Mouse (Mus musculus) kidney, postnatal 0 days (tissue): ENCODE measurements at regions not wholly inside any gene's neighbourhood (a gene's known extent, or its start where the extent isn't known, plus 50 kb on each side); places are given as distances from the start of the nearest gene placed in this dataset.

Experiments
- ATAC-seq: fragments of 200-750 bp; cut with Nextera tagmentation; replicated peaks from 2 replicates; pipeline ENCODE4 v1.8.0; 2017; ENCODE audit warnings: low read depth, moderate number of reproducible peaks, moderate TSS enrichment, moderate library complexity; ENCODE audit not compliant: low FRiP score
- DNase-seq: peaks from one replicate; pipeline ENCODE4 v3.0.0-alpha.2; 2016; ENCODE audit warnings: low spot score
- H3K27ac ChIP-seq: fragments of 300-500 bp; sonication (generic); 2 replicates; pipeline ENCODE4 v1.5.1; 2014; ENCODE audit warnings: mild to moderate bottlenecking
- H3K27me3 ChIP-seq: fragments of 300-500 bp; sonication (generic); 2 replicates; pipeline ENCODE4 v1.6.1; 2014; ENCODE audit warnings: low read length, mixed read lengths; ENCODE audit not compliant: insufficient read depth
- H3K36me3 ChIP-seq: fragments of 300-500 bp; sonication (generic); 2 replicates; pipeline ENCODE4 v1.6.1; 2014; ENCODE audit warnings: low read length, mixed read lengths; ENCODE audit not compliant: insufficient read depth
- H3K4me1 ChIP-seq: fragments of 300-500 bp; sonication (generic); replicated peaks from 2 replicates; pipeline ENCODE4 v1.6.1; 2014; ENCODE audit warnings: antibody characterized with exemption, low read length, mixed read lengths; ENCODE audit not compliant: insufficient read depth
- H3K4me2 ChIP-seq: fragments of 300-500 bp; sonication (generic); 2 replicates; pipeline ENCODE4 v1.6.1; 2014; ENCODE audit warnings: mild to moderate bottlenecking, low read length, moderate library complexity, mixed read lengths
- H3K4me3 ChIP-seq: fragments of 300-500 bp; sonication (generic); replicated peaks from 2 replicates; pipeline ENCODE4 v1.5.1; 2014; ENCODE audit warnings: low read depth, low read length
- H3K9ac ChIP-seq: fragments of 300-500 bp; sonication (generic); 2 replicates; pipeline ENCODE4 v1.6.1; 2014; ENCODE audit warnings: low read depth, low read length
- H3K9me3 ChIP-seq: fragments of 300-500 bp; sonication (generic); replicated peaks from 2 replicates; pipeline ENCODE4 v1.6.1; 2016; ENCODE audit warnings: low read length, inconsistent platforms, mixed read lengths
- CTCF ChIP-seq: IDR thresholded peaks from 2 replicates; pipeline ENCODE4 v1.5.1; 2016; ENCODE audit warnings: antibody characterized with exemption, low read depth, mild to moderate bottlenecking, moderate library complexity
- WGBS: fragments of 180-500 bp; shearing (Covaris S2); extraction: QIAGEN DNeasy Blood & Tissue Kit; methylation state at CpG from one replicate; pipeline ENCODE4 v1.1.7; 2014; 5-methylcytosine and 5-hydroxymethylcytosine counted together

DNA sequence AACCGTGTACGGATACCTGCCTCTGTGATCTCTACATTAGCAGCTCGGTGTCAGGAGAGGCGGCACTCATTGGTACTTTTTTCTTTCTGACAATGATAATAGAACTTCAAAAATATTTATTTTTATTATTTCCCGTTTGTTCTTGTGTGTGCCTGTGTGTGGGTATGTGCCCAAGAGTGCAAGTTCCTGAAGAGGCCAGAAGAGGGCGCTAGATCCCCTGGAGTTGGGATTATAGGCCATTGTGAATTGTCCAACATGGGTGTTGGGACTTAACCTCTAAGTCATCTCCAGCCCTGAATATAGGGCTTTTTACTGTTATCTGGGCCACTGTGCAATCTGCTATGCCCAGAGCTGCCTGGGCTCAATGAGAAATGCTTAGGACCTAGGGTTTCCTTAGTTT, 99.6 kb upstream of the Zc3h12a start:
- peak; percentile 5; the same call in 1 of the 2 replicates for TF ChIP-seq CTCF
- no peak for ATAC-seq

DNA sequence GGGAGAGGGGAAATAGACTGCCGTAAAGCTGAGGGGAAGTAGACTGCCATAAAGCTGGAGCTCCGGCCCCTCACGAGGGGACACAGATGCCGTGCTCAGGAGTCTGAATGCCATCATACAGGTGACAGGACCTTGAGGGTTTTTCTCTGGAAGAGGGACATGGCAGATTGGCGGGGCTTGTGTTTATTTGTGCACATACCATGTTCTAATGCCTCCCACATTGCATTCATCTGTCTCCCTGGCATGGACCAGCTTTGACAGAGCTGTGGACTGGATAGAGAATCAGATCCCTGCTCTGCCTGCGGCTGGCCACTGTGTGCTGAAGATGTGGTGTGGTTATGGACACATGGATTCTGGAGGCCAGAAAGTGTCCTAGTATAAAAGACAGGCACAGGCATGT, 95.3 kb upstream of the Zc3h12a start:
- no peak for ATAC-seq
- TF ChIP-seq CTCF = no peak
- Histone ChIP-seq H3K9me3 (no peaks in the 10 kb centered on the region), H3K4me1 (no peaks in the 10 kb centered on the region), H3K27me3 (no peaks in the 10 kb centered on the region), H3K27ac (no peak overlapping the region), H3K4me3 (no peak overlapping the region), H3K9ac (no peak overlapping the region), H3K36me3 (no peaks in the 10 kb centered on the region), H3K4me2 (no peak overlapping the region)
- 21% methylated on average over 6 of the region's 6 CpGs for WGBS
- DNase-seq = no peak

More for the DNA sequence above, 99.6 kb upstream of the Zc3h12a start:
- Histone ChIP-seq H3K27me3 (no peaks in the 10 kb centered on the region), H3K9me3 (no peaks in the 10 kb centered on the region), H3K36me3 (no peaks in the 10 kb centered on the region), H3K4me2 (no peak overlapping the region), H3K4me3 (no peak overlapping the region), H3K9ac (no peak overlapping the region), H3K27ac (no peak overlapping the region), H3K4me1 (no peaks in the 10 kb centered on the region)
- no peak for DNase-seq
- 94% methylated on average over 6 of the region's 6 CpGs for WGBS

DNA sequence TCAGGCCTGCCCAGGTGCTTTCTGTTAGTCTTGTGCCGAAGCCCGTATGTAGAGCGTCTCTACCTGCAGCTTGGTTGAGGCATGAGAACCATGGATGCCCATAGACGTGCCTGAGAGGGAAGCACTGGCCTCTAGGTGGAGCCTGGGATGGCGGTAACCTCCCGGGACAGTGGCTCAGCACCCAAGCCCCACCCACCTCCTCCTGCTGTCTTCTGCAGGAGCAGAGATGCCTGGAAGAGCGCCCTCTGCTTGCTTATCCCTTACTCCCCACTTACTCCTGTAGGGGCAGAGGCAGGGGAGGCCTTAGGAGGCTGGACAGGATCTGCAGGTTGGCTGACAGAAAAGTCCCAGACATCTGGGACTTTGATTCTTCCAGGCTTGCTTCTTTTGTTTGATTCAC, 92.7 kb upstream of the Zc3h12a start:
- no peak overlapping the region for H3K27ac ChIP-seq
- no peaks in the 10 kb centered on the region for H3K27me3 ChIP-seq
- no peaks in the 10 kb centered on the region for H3K9me3 ChIP-seq
- no peaks in the 10 kb centered on the region for H3K36me3 ChIP-seq
- DNase-seq (peak; percentile 67), ATAC-seq (no peak)
- H3K4me3 ChIP-seq = no peak overlapping the region
- no peak overlapping the region for H3K4me2 ChIP-seq
- no peak overlapping the region for H3K9ac ChIP-seq
- 31% methylated on average over 7 of the region's 7 CpGs for WGBS
- TF ChIP-seq CTCF = peak; percentile 64
- no peaks in the 10 kb centered on the region for H3K4me1 ChIP-seq

DNA sequence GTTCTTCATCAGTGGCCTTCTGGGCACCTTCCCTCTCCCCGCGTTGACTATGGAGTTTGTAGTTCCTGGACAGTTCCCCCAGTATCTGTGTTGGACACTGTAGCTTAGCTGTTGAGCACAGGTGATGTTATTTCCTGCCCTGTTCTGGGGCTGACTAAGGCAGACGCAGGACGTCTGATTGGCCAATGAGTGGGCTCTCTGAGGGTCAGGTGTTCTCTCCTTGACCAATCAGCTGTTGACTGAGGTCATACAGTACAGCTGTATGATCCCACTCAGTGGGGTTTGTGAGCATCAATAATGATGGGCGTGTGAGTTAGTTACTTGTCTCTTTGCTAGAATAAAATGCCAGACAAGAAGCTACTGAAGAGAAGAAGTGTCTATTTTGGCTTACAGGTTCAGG, 91.6 kb upstream of the Zc3h12a start:
- H3K4me1 ChIP-seq = no peaks in the 10 kb centered on the region
- no peak overlapping the region for H3K9ac ChIP-seq
- ATAC-seq (no peak), DNase-seq (no peak)
- no peaks in the 10 kb centered on the region for H3K27me3 ChIP-seq
- no peak overlapping the region for H3K4me2 ChIP-seq
- TF ChIP-seq CTCF = no peak
- no peak overlapping the region for H3K27ac ChIP-seq
- 88% methylated on average over 5 of the region's 5 CpGs for WGBS
- H3K4me3 ChIP-seq = no peak overlapping the region
- H3K36me3 ChIP-seq = no peaks in the 10 kb centered on the region
- no peaks in the 10 kb centered on the region for H3K9me3 ChIP-seq

- no peak overlapping the region for H3K27ac ChIP-seq
- H3K9me3 ChIP-seq = no peaks in the 10 kb centered on the region
- no peak overlapping the region for H3K9ac ChIP-seq
- no peak overlapping the region for H3K4me3 ChIP-seq
- H3K4me2 ChIP-seq = no peak overlapping the region
- ATAC-seq (no peak), DNase-seq (no peak)
- no peak for TF ChIP-seq CTCF
- no peaks in the 10 kb centered on the region for H3K36me3 ChIP-seq
- H3K27me3 ChIP-seq = no peaks in the 10 kb centered on the region
- WGBS = 56% methylated on average over 10 of the region's 10 CpGs
- H3K4me1 ChIP-seq = no peaks in the 10 kb centered on the region
Observed at GRCm38 (mm10) chr4:125214306-125214705, 86.7 kb upstream of the Zc3h12a start.

- no peaks in the 10 kb centered on the region for H3K4me1 ChIP-seq
- no peaks in the 10 kb centered on the region for H3K27me3 ChIP-seq
- H3K36me3 ChIP-seq = no peaks in the 10 kb centered on the region
- no peak overlapping the region for H3K27ac ChIP-seq
- no peak overlapping the region for H3K4me2 ChIP-seq
- H3K4me3 ChIP-seq = no peak overlapping the region
- H3K9ac ChIP-seq = no peak overlapping the region
- 29% methylated on average over 7 of the region's 7 CpGs for WGBS
- H3K9me3 ChIP-seq = no peaks in the 10 kb centered on the region
- ATAC-seq = no peak
- no peak for DNase-seq
- TF ChIP-seq CTCF = no peak
Observed at GRCm38 (mm10) chr4:125212176-125212530, 84.5 kb upstream of the Zc3h12a start.

- peak; percentile 78 for DNase-seq
- 28% methylated on average over 4 of the region's 4 CpGs for WGBS
- Histone ChIP-seq H3K4me2 (no peak overlapping the region), H3K36me3 (no peaks in the 10 kb centered on the region), H3K27me3 (no peaks in the 10 kb centered on the region), H3K9ac (no peak overlapping the region), H3K4me3 (no peak overlapping the region), H3K9me3 (no peaks in the 10 kb centered on the region), H3K27ac (no peak overlapping the region), H3K4me1 (no peaks in the 10 kb centered on the region)
- ATAC-seq = no peak; the same call in 1 of the 2 replicates
- no peak for TF ChIP-seq CTCF
Observed at GRCm38 (mm10) chr4:125211459-125212175, 84.0 kb upstream of the Zc3h12a start.
